Mouse (Mus musculus) regulatory T cell (primary cell): ENCODE data around the gene Lnp1.
"Not testable (repeated sequence)": the region's sequence is repeated elsewhere in the genome, so short reads cannot be mapped to it uniquely, and the experiment has no call there.

Experiments
- in situ Hi-C: fragments of 300-600 bp; cut with MboI, MseI; formaldehyde crosslinking; loops from one replicate; pipeline ENCODE4 v1.15.1; 2025; ENCODE audit warnings: high pct_unique_total_duplicates

Gene Lnp1

GRCm38 (mm10) chr16:56928023-56928422, at the start of gene Lnp1:
Lnp1 (minus strand) TSS chr16:56928061.
- in situ Hi-C loops, result no loop called here

- in situ Hi-C loops, result no loop called here
These were observed 46.8 kb upstream of the Lnp1 start for GRCm38 (mm10) chr16:56974646-56975045.

DNA sequence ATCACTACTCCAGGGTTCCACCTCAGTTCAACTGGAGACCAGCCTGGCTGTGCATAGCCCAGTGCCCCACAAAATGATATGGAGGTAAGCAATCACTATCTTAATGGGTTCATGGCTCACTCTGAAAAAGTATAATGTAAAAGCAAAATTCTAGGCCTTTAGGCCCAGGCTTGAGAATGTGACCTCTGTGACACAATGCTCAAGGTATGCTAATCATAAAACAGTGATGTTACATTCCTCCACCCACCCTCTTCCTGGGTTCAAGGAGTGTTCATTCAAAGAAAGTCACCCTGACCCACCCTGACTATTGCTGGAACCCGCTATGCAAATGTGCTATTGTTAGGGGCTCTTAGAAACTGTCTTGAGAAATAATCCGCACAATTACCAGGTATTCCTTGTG, 30.4 kb upstream of the Lnp1 start:
- in situ Hi-C loops, result not testable (repeated sequence)

GRCm38 (mm10) chr16:56949085-56949484, 21.2 kb upstream of the Lnp1 start:
- in situ Hi-C loops, result no loop called here

- in situ Hi-C loops, result no loop called here
These were observed 14.5 kb upstream of the Lnp1 start for GRCm38 (mm10) chr16:56942341-56942740.

- in situ Hi-C loops, result no loop called here
These were observed 7.7 kb downstream of the Lnp1 start for GRCm38 (mm10) chr16:56920102-56920657.

DNA sequence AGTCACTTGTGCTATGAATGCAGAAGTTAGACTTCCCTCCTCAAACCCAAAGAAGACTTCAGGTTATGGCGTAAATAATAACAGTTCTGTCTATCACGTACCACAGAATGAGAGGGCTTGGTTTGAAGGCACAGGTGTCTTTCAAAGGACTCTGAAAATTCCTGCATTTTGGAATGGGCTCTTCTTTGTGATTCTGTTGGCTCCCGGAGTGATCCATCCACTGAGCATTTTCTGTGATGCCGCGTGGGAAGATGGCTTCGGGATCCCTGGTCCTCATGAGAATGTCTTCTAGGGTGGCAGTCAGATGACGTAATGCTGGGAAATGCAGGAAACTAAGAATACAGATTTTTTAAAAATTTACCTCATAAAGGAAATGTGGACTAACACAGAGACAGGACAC, 10.6 kb downstream of the Lnp1 start:
- in situ Hi-C loops, result loop anchor here (10.0 kb wide), 1 partner anchor 142 kb away; no protein-coding TSS in a partner anchor

DNA sequence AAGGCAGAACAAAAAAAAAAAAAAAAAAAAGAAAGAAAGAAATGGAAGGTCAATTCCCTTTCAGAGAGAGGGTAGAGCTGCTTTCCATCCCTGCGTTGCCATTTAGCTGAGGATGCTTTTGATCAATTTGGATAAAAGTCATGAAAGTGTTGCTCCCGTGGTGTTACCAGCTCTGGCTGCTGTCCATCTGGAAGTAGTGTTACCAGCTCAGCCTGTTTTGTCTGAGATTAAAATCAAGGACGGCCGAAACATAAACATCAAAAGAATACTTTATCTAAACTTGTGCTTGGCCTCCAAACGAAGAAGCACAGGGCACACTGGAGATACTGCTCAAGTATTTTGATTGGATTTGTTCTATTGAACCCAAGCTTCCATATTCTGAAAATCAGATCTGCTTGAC, 18.9 kb downstream of the Lnp1 start:
- in situ Hi-C loops, result loop anchor here (10.0 kb wide), 1 partner anchor 1636 kb away; no protein-coding TSS in a partner anchor

- in situ Hi-C loops, result loop anchor here (10.0 kb wide), 1 partner anchor 1643 kb away; no protein-coding TSS in a partner anchor
These were observed 25.7 kb downstream of the Lnp1 start for GRCm38 (mm10) chr16:56902206-56902605.

DNA sequence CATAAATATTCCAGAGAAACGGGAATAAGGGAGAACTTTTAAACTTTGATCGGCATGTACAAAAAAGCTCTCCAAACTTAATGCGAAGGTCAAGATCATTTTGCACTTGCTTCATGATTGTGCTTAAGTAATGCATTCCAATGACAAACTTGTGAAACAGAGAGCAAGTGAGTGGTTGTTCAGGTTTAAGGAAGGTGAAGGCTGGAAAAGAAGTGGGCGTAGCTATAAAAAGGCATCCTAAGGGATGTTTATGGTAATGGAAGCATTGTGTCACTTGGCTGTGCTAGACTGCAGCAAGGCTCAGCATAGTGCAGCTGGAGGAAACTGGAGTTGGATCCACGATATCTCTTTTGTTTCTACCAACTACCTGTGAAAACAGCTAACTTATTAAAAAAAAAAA, 36.3 kb downstream of the Lnp1 start:
- in situ Hi-C loops, result no loop called here

- in situ Hi-C loops, result no loop called here
These were observed 41.2 kb downstream of the Lnp1 start for GRCm38 (mm10) chr16:56886616-56887116.

DNA sequence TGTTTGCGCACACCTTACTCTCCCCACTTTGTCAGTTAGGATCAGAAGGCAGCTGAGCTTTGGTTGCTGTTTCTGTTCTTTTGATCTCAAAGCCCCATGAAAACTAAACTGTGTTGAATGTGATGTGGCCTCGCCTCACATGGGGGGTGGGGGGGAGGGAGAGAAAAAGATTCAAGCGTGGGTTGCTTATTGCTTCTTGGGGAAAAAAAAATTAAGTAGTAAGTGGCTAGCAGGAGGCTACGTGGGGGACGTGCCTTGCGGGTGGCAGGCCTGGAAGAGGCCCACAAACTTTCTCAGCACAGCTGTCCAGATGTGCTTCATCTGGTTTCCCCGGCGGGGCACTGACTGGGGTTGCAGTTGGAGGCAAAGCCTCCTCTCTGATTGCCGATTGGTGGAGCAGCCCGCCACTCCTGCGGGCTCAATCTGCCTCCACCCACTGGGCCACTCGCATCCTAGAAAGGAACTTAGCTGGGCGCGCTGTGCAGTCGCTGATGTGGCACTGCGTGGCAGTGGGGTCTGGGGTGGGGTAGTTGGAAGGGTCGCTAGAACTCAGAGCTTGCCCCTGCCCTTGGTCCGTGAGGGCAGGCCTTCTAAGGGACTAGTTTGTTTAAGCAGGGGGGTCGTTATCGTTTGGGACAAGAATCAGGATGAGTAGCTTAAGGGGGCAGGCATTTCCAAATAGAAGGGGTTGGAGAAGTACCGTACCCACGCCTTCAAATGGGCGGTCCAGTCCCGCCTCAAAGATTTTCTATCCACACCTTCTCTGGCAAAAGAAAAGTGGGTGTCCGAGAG, 41.8 kb downstream of the Lnp1 start, which contains the start of gene Tmem45a:
Gene Tmem45a, minus strand, starts transcription at position 343 of the 792 bp plus-strand sequence.
- in situ Hi-C loops, result no loop called here

- in situ Hi-C loops, result no loop called here
These were observed 43.0 kb downstream of the Lnp1 start for GRCm38 (mm10) chr16:56884811-56885210.

- in situ Hi-C loops, result no loop called here
These were observed 54.5 kb downstream of the Lnp1 start for GRCm38 (mm10) chr16:56873410-56873809.

DNA sequence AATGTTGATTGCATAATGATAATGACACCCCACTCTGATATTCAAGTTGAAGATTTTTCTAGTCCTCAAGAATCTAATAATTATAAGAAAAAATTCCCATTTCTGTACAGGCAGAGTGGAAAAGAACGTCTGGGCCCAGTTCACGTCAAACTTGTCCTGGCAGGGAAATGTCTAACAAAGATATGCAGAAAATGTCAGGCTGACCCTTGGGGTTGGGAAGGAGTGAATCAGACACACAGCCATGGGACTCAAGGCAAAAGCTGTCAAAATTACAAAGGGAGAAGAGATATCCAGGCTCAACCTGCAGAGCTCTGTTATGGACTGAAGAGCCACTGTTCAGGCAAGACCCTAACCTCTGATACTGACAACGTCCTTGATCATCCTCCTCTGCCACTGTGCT, 57.4 kb downstream of the Lnp1 start:
- in situ Hi-C loops, result no loop called here

DNA sequence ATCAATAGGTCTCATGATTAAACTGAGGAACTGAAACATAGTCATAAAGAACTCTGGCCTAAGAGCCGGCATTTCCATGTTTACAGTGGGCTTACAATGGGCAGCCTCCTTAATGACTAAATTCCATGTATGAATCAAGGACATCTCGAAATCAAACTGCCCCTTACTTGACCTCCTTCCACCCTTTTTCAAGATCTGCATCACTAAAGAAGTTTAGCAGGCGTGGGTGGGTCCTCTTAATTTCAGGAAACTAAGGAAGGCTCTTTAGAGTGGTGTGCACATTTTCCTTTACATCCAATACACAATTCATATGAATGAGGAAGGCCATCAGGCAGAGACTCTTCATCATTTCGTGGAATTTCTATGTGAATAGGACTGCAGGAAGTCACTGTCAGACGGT, 59.5 kb downstream of the Lnp1 start:
- in situ Hi-C loops, result no loop called here

GRCm38 (mm10) chr16:56867591-56867990, 60.3 kb downstream of the Lnp1 start:
- in situ Hi-C loops, result no loop called here
